Mouse (Mus musculus) brain, embryonic 18.5 days (tissue): ENCODE data around the gene Rtp4.

Experiments used
- DNase-seq: peaks from one replicate; pipeline ENCODE4 v3.0.0-alpha.2; 2012; ENCODE audit warnings: low read depth, low spot score

Gene Rtp4

GRCm38 (mm10) chr16:23591119-23592105 is 71.3 kb downstream of the Rtp4 start:
- no peak for DNase-seq

- DNase-seq = no peak
Observed at GRCm38 (mm10) chr16:23592501-23592900, 72.4 kb downstream of the Rtp4 start.

GRCm38 (mm10) chr16:23596696-23597095 is 76.6 kb downstream of the Rtp4 start:
- no peak for DNase-seq

- DNase-seq = no peak
Observed at GRCm38 (mm10) chr16:23597968-23598367, 77.9 kb downstream of the Rtp4 start.

GRCm38 (mm10) chr16:23606220-23606619 is 86.1 kb downstream of the Rtp4 start:
- DNase-seq = no peak

GRCm38 (mm10) chr16:23606651-23607050 is 86.6 kb downstream of the Rtp4 start:
- DNase-seq = no peak

- no peak for DNase-seq
Observed at GRCm38 (mm10) chr16:23607911-23608410, 87.9 kb downstream of the Rtp4 start.

- DNase-seq = no peak
Observed at GRCm38 (mm10) chr16:23609748-23610185, 89.7 kb downstream of the Rtp4 start.

GRCm38 (mm10) chr16:23624205-23624604 is 104.1 kb downstream of the Rtp4 start:
- DNase-seq = no peak

- DNase-seq = no peak
Observed at GRCm38 (mm10) chr16:23631531-23631930, 111.4 kb downstream of the Rtp4 start.

GRCm38 (mm10) chr16:23632681-23633080 is 112.6 kb downstream of the Rtp4 start:
- DNase-seq = no peak

GRCm38 (mm10) chr16:23653028-23653427 is 132.9 kb downstream of the Rtp4 start:
- no peak for DNase-seq

GRCm38 (mm10) chr16:23653479-23653878 is 133.4 kb downstream of the Rtp4 start:
- DNase-seq = no peak

GRCm38 (mm10) chr16:23659597-23660531 is 139.8 kb downstream of the Rtp4 start:
- no peak for DNase-seq
